Mouse (Mus musculus) forebrain, embryonic 10.5 days (tissue): ENCODE data around the gene Ptch2. TPM values are rescaled to one million over a fixed set of nuclear protein-coding genes. Genes with fewer than 3 reads are reported as not detected.

ENCODE experiments used
- DNase-seq: peaks from one replicate; pipeline ENCODE4 v3.0.0-alpha.2; 2017; ENCODE audit warnings: low spot score; ENCODE audit errors: extremely low spot score
- H3K27ac ChIP-seq: fragments of 300-500 bp; sonication (generic); 2 replicates; pipeline ENCODE4 v1.5.1; 2016; ENCODE audit warnings: mild to moderate bottlenecking
- H3K27me3 ChIP-seq: fragments of 300-500 bp; sonication (generic); 2 replicates; pipeline ENCODE4 v1.6.1; 2016; ENCODE audit warnings: mild to moderate bottlenecking; ENCODE audit not compliant: poor library complexity, severe bottlenecking
- H3K36me3 ChIP-seq: fragments of 300-500 bp; sonication (generic); replicated peaks from 2 replicates; pipeline ENCODE4 v1.6.1; 2016; ENCODE audit warnings: mild to moderate bottlenecking, moderate library complexity
- H3K4me1 ChIP-seq: fragments of 300-500 bp; sonication (generic); 2 replicates; pipeline ENCODE4 v1.6.1; 2016
- H3K4me3 ChIP-seq: fragments of 300-500 bp; sonication (generic); 2 replicates; pipeline ENCODE4 v1.5.1; 2016; ENCODE audit warnings: mild to moderate bottlenecking, moderate library complexity
- H3K9me3 ChIP-seq: fragments of 300-500 bp; sonication (generic); 2 replicates; pipeline ENCODE4 v1.6.1; 2016; ENCODE audit warnings: mild to moderate bottlenecking, moderate library complexity
- WGBS: fragments of 180-500 bp; shearing (Covaris S2); methylation state at CpG from one replicate; pipeline ENCODE4 v1.1.7; 2016; 5-methylcytosine and 5-hydroxymethylcytosine counted together
- polyA plus RNA-seq: library from polyadenylated mRNA; unstranded; fragments of >200 nt; fragmentation: Nextera tagmentation; extraction: Ambion mirVana; gene quantifications from 2 replicates; pipeline ENCODE4 v1.2.1, GENCODE M21; 2016

Gene Ptch2
- polyA plus RNA-seq, 1 experiment from 2014 or later = 7.3 TPM

GRCm38 (mm10) chr4:117087948-117088640 is 7.8 kb upstream of the Ptch2 start:
- H3K27ac ChIP-seq = no peak overlapping the region
- no peak overlapping the region for H3K4me3 ChIP-seq
- no peak for DNase-seq
- 83% methylated on average over 7 of the region's 7 CpGs for WGBS
- H3K9me3 ChIP-seq = no peaks in the 10 kb centered on the region
- H3K4me1 ChIP-seq = peaks cover 8% of the 10 kb centered on the region; the same call in 1 of the 2 replicates
- peaks cover 41% of the 10 kb centered on the region for H3K36me3 ChIP-seq
- H3K27me3 ChIP-seq = no peaks in the 10 kb centered on the region

GRCm38 (mm10) chr4:117090586-117090985 is 5.3 kb upstream of the Ptch2 start:
- 88% methylated on average over 7 of the region's 7 CpGs for WGBS
- DNase-seq = no peak
- Histone ChIP-seq H3K36me3 (peaks cover 24% of the 10 kb centered on the region), H3K27ac (no peak overlapping the region), H3K4me3 (no peak overlapping the region), H3K9me3 (no peaks in the 10 kb centered on the region), H3K4me1 (peaks cover 16% of the 10 kb centered on the region), H3K27me3 (peaks cover 17% of the 10 kb centered on the region)

GRCm38 (mm10) chr4:117094626-117095361 is 1.1 kb upstream of the Ptch2 start:
- H3K4me3 ChIP-seq = no peak overlapping the region
- H3K4me1 ChIP-seq = peaks cover 48% of the 10 kb centered on the region
- no peaks in the 10 kb centered on the region for H3K36me3 ChIP-seq
- no peaks in the 10 kb centered on the region for H3K9me3 ChIP-seq
- H3K27me3 ChIP-seq = peaks cover 49% of the 10 kb centered on the region
- no peak for DNase-seq
- WGBS = 92% methylated on average over 3 of the region's 3 CpGs
- 0 out of 2 replicates have a peak overlapping the region, but pooled peaks have one; percentile 88 for H3K27ac ChIP-seq

- no peak for DNase-seq
- peak overlapping the region; percentile 71 for H3K4me3 ChIP-seq
- H3K9me3 ChIP-seq = no peaks in the 10 kb centered on the region
- H3K27me3 ChIP-seq = peaks cover 49% of the 10 kb centered on the region
- 16% methylated on average over 5 of the region's 5 CpGs for WGBS
- H3K27ac ChIP-seq = peak overlapping the region; percentile 88
- peaks cover 6% of the 10 kb centered on the region; the same call in 1 of the 2 replicates for H3K36me3 ChIP-seq
- H3K4me1 ChIP-seq = peaks cover 48% of the 10 kb centered on the region
Observed at GRCm38 (mm10) chr4:117096666-117097065, 791 bp downstream of the Ptch2 start.

GRCm38 (mm10) chr4:117097969-117098763 is 2.3 kb downstream of the Ptch2 start:
- WGBS = 70% methylated on average over 8 of the region's 8 CpGs
- Histone ChIP-seq H3K4me3 (peak overlapping the region; percentile 71; the same call in 1 of the 2 replicates), H3K9me3 (no peaks in the 10 kb centered on the region), H3K4me1 (peaks cover 52% of the 10 kb centered on the region), H3K36me3 (peaks cover 6% of the 10 kb centered on the region), H3K27me3 (peaks cover 49% of the 10 kb centered on the region), H3K27ac (peak overlapping the region; percentile 63)
- no peak for DNase-seq

GRCm38 (mm10) chr4:117098764-117099036 is 2.8 kb downstream of the Ptch2 start:
- no peak overlapping the region for H3K4me3 ChIP-seq
- H3K4me1 ChIP-seq = peaks cover 52% of the 10 kb centered on the region
- no peaks in the 10 kb centered on the region for H3K9me3 ChIP-seq
- WGBS = 72% methylated on average over 2 of the region's 2 CpGs
- H3K36me3 ChIP-seq = peaks cover 6% of the 10 kb centered on the region
- peaks cover 49% of the 10 kb centered on the region for H3K27me3 ChIP-seq
- no peak for DNase-seq
- H3K27ac ChIP-seq = peak overlapping the region; percentile 63; the same call in 1 of the 2 replicates

- Histone ChIP-seq H3K4me3 (no peak overlapping the region), H3K27me3 (peaks cover 41% of the 10 kb centered on the region), H3K36me3 (peaks cover 19% of the 10 kb centered on the region), H3K9me3 (no peaks in the 10 kb centered on the region), H3K27ac (no peak overlapping the region), H3K4me1 (peaks cover 51% of the 10 kb centered on the region)
- 73% methylated on average over 4 of the region's 4 CpGs for WGBS
- DNase-seq = no peak
Observed at GRCm38 (mm10) chr4:117100036-117100435, 4.2 kb downstream of the Ptch2 start.

GRCm38 (mm10) chr4:117101218-117101617 is 5.3 kb downstream of the Ptch2 start:
- peaks cover 30% of the 10 kb centered on the region for H3K27me3 ChIP-seq
- no peak overlapping the region for H3K4me3 ChIP-seq
- 47% methylated on average over 7 of the region's 7 CpGs for WGBS
- no peak for DNase-seq
- peaks cover 48% of the 10 kb centered on the region for H3K4me1 ChIP-seq
- no peaks in the 10 kb centered on the region for H3K9me3 ChIP-seq
- H3K36me3 ChIP-seq = peaks cover 28% of the 10 kb centered on the region
- no peak overlapping the region for H3K27ac ChIP-seq

GRCm38 (mm10) chr4:117104672-117105071 is 8.8 kb downstream of the Ptch2 start:
- Histone ChIP-seq H3K9me3 (no peaks in the 10 kb centered on the region), H3K4me3 (no peak overlapping the region), H3K27me3 (peaks cover 4% of the 10 kb centered on the region; the same call in 1 of the 2 replicates), H3K4me1 (peaks cover 19% of the 10 kb centered on the region), H3K36me3 (peaks cover 52% of the 10 kb centered on the region), H3K27ac (no peak overlapping the region)
- DNase-seq = no peak
- 82% methylated on average over 10 of the region's 10 CpGs for WGBS

- WGBS = 85% methylated on average over 10 of the region's 10 CpGs
- Histone ChIP-seq H3K9me3 (no peaks in the 10 kb centered on the region), H3K4me1 (peaks cover 19% of the 10 kb centered on the region), H3K27ac (no peak overlapping the region), H3K36me3 (peaks cover 56% of the 10 kb centered on the region), H3K27me3 (peaks cover 4% of the 10 kb centered on the region; the same call in 1 of the 2 replicates), H3K4me3 (no peak overlapping the region)
- no peak for DNase-seq
Observed at GRCm38 (mm10) chr4:117105127-117105526, 9.3 kb downstream of the Ptch2 start.

- WGBS = 90% methylated on average over 18 of the region's 18 CpGs
- H3K27ac ChIP-seq = no peak overlapping the region
- H3K27me3 ChIP-seq = peaks cover 4% of the 10 kb centered on the region; the same call in 1 of the 2 replicates
- no peak for DNase-seq
- no peaks in the 10 kb centered on the region for H3K9me3 ChIP-seq
- H3K36me3 ChIP-seq = peaks cover 76% of the 10 kb centered on the region
- H3K4me3 ChIP-seq = no peak overlapping the region
- peaks cover 10% of the 10 kb centered on the region; the same call in 1 of the 2 replicates for H3K4me1 ChIP-seq
Observed at GRCm38 (mm10) chr4:117107813-117108523, 12.1 kb downstream of the Ptch2 start.

- WGBS = 95% methylated on average over 6 of the region's 6 CpGs
- Histone ChIP-seq H3K4me1 (peaks cover 10% of the 10 kb centered on the region; the same call in 1 of the 2 replicates), H3K27ac (no peak overlapping the region), H3K36me3 (peaks cover 80% of the 10 kb centered on the region), H3K27me3 (peaks cover 4% of the 10 kb centered on the region; the same call in 1 of the 2 replicates), H3K4me3 (no peak overlapping the region), H3K9me3 (no peaks in the 10 kb centered on the region)
- DNase-seq = no peak
Observed at GRCm38 (mm10) chr4:117108524-117108849, 12.6 kb downstream of the Ptch2 start.
